Mouse (Mus musculus) stomach, postnatal 0 days (tissue): ENCODE results near the gene Nfkbil1. TPM values are rescaled to one million over a fixed set of nuclear protein-coding genes. Genes with fewer than 3 reads are reported as not detected.

ENCODE experiments used
- ATAC-seq: fragments of 200-750 bp; cut with Nextera tagmentation; 2 replicates; pipeline ENCODE4 v1.8.0; 2017; ENCODE audit not compliant: low FRiP score, low TSS enrichment
- DNase-seq: peaks from one replicate; pipeline ENCODE4 v3.0.0-alpha.2; 2016; ENCODE audit warnings: low spot score
- H3K27ac ChIP-seq: fragments of 300-500 bp; sonication (generic); replicated peaks from 2 replicates; pipeline ENCODE4 v1.5.1; 2014; ENCODE audit warnings: mild to moderate bottlenecking, control low read depth
- H3K27me3 ChIP-seq: fragments of 300-500 bp; sonication (generic); 2 replicates; pipeline ENCODE4 v1.6.1; 2014; ENCODE audit warnings: low read length; ENCODE audit not compliant: control insufficient read depth, insufficient read depth
- H3K36me3 ChIP-seq: fragments of 300-500 bp; sonication (generic); 2 replicates; pipeline ENCODE4 v1.6.1; 2014; ENCODE audit warnings: low read length, mixed read lengths; ENCODE audit not compliant: control insufficient read depth, insufficient read depth
- H3K4me1 ChIP-seq: fragments of 300-500 bp; sonication (generic); replicated peaks from 2 replicates; pipeline ENCODE4 v1.6.1; 2014; ENCODE audit warnings: antibody characterized with exemption; ENCODE audit not compliant: control insufficient read depth, insufficient read depth
- H3K4me2 ChIP-seq: fragments of 300-500 bp; sonication (generic); replicated peaks from 2 replicates; pipeline ENCODE4 v1.6.1; 2014; ENCODE audit warnings: low read depth, mild to moderate bottlenecking, control low read depth, moderate library complexity
- H3K4me3 ChIP-seq: fragments of 300-500 bp; sonication (generic); 2 replicates; pipeline ENCODE4 v1.5.1; 2014; ENCODE audit warnings: low read depth, low read length, control low read depth
- H3K9ac ChIP-seq: fragments of 300-500 bp; sonication (generic); 2 replicates; pipeline ENCODE4 v1.6.1; 2014; ENCODE audit warnings: mild to moderate bottlenecking, low read length, control low read depth, mixed read lengths
- H3K9me3 ChIP-seq: fragments of 300-500 bp; sonication (generic); 2 replicates; pipeline ENCODE4 v1.6.1; 2016; ENCODE audit warnings: low read length; ENCODE audit not compliant: control insufficient read depth
- CTCF ChIP-seq: IDR thresholded peaks from 2 replicates; pipeline ENCODE4 v1.5.1; 2016; ENCODE audit warnings: antibody characterized with exemption, low read depth, mild to moderate bottlenecking, moderate library complexity
- EP300 ChIP-seq: optimal IDR thresholded peaks from 2 replicates; pipeline ENCODE3; 2016; ENCODE audit warnings: antibody characterized with exemption
- WGBS: fragments of 180-500 bp; shearing (Covaris S2); extraction: QIAGEN DNeasy Blood & Tissue Kit; methylation state at CpG from one replicate; pipeline ENCODE4 v1.1.7; 2014; 5-methylcytosine and 5-hydroxymethylcytosine counted together
- polyA plus RNA-seq: library from polyadenylated mRNA; unstranded; fragments of >200 nt; fragmentation: Nextera tagmentation; extraction: Ambion mirVana; gene quantifications from 2 replicates; pipeline ENCODE4 v1.2.1, GENCODE M21; 2015

Gene Nfkbil1
- polyA plus RNA-seq, 1 experiment from 2014 or later: 7.4 TPM

GRCm38 (mm10) chr17:35185639-35186611 lies 49.7 kb downstream of the Nfkbil1 start:
- WGBS: 2% methylated on average over 17 of the region's 18 CpGs

GRCm38 (mm10) chr17:35180093-35180492 lies 55.5 kb downstream of the Nfkbil1 start:
- H3K27ac ChIP-seq: no peak overlapping the region
- 82% methylated on average over 5 of the region's 5 CpGs for WGBS
- no peak overlapping the region for H3K4me2 ChIP-seq

More at GRCm38 (mm10) chr17:35185639-35186611, 49.7 kb downstream of the Nfkbil1 start:
- Histone ChIP-seq H3K4me1 (no peaks in the 10 kb centered on the region), H3K9me3 (no peaks in the 10 kb centered on the region), H3K4me2 (peak overlapping the region; percentile 53), H3K27ac (peak overlapping the region; percentile 69), H3K4me3 (peak overlapping the region; percentile 45), H3K27me3 (no peaks in the 10 kb centered on the region), H3K36me3 (no peaks in the 10 kb centered on the region), H3K9ac (peak overlapping the region; percentile 52; the same call in 1 of the 2 replicates)
- ATAC-seq: peak; percentile 58; the same call in 1 of the 2 replicates
- no peak for TF ChIP-seq CTCF
- TF ChIP-seq EP300: no peak
- DNase-seq: peak; percentile 82

GRCm38 (mm10) chr17:35178528-35178927 lies 57.1 kb downstream of the Nfkbil1 start:
- Histone ChIP-seq H3K27me3 (no peaks in the 10 kb centered on the region), H3K4me3 (no peak overlapping the region), H3K9ac (no peak overlapping the region), H3K4me2 (no peak overlapping the region), H3K9me3 (no peaks in the 10 kb centered on the region), H3K4me1 (no peaks in the 10 kb centered on the region), H3K36me3 (no peaks in the 10 kb centered on the region), H3K27ac (no peak overlapping the region)
- DNase-seq (peak; percentile 82), ATAC-seq (peak; percentile 85)
- 10% methylated on average over 5 of the region's 5 CpGs for WGBS
- TF ChIP-seq EP300 (no peak), CTCF (peak; percentile 97)

More at GRCm38 (mm10) chr17:35180093-35180492, 55.5 kb downstream of the Nfkbil1 start:
- Histone ChIP-seq H3K27me3 (no peaks in the 10 kb centered on the region), H3K36me3 (no peaks in the 10 kb centered on the region), H3K4me3 (no peak overlapping the region), H3K9me3 (no peaks in the 10 kb centered on the region), H3K9ac (no peak overlapping the region), H3K4me1 (no peaks in the 10 kb centered on the region)
- TF ChIP-seq CTCF: no peak
- TF ChIP-seq EP300: no peak
- ATAC-seq (no peak), DNase-seq (no peak)

- no peak for TF ChIP-seq CTCF
- no peak for TF ChIP-seq EP300
Observed at GRCm38 (mm10) chr17:35175968-35176367, 59.6 kb downstream of the Nfkbil1 start, which contains the start of gene Aif1. Aif1 (minus strand) TSS chr17:35176068.

GRCm38 (mm10) chr17:35175382-35175781 lies 60.2 kb downstream of the Nfkbil1 start:
- H3K9ac ChIP-seq: no peak overlapping the region
- H3K27ac ChIP-seq: no peak overlapping the region
- no peaks in the 10 kb centered on the region for H3K27me3 ChIP-seq
- no peaks in the 10 kb centered on the region for H3K4me1 ChIP-seq
- no peak overlapping the region for H3K4me3 ChIP-seq
- ATAC-seq (no peak), DNase-seq (no peak)
- no peak overlapping the region for H3K4me2 ChIP-seq
- no peaks in the 10 kb centered on the region for H3K9me3 ChIP-seq
- 65% methylated on average over 6 of the region's 6 CpGs for WGBS
- TF ChIP-seq EP300 (no peak), CTCF (no peak)
- H3K36me3 ChIP-seq: no peaks in the 10 kb centered on the region

More at GRCm38 (mm10) chr17:35175968-35176367, 59.6 kb downstream of the Nfkbil1 start, which contains the start of gene Aif1:
- ATAC-seq (no peak), DNase-seq (no peak)
- 52% methylated on average over 2 of the region's 2 CpGs for WGBS
- Histone ChIP-seq H3K9me3 (no peaks in the 10 kb centered on the region), H3K36me3 (no peaks in the 10 kb centered on the region), H3K9ac (no peak within 1 kb of the TSS), H3K27me3 (no peaks in the 10 kb centered on the region), H3K27ac (no peak within 1 kb of the TSS), H3K4me2 (no peak within 1 kb of the TSS), H3K4me1 (no peaks in the 10 kb centered on the region), H3K4me3 (no peak within 1 kb of the TSS)
